Mouse (Mus musculus): ENCODE data around the gene Klf2. TPM values are rescaled to one million over a fixed set of nuclear protein-coding genes. Genes with fewer than 3 reads are reported as not detected.

The Klf2 gene
- 5.0 and 6.5 TPM in 2 replicates for polyA plus RNA-seq (2014; fragmentation: Nextera tagmentation; extraction: Ambion mirVana)

DNA sequence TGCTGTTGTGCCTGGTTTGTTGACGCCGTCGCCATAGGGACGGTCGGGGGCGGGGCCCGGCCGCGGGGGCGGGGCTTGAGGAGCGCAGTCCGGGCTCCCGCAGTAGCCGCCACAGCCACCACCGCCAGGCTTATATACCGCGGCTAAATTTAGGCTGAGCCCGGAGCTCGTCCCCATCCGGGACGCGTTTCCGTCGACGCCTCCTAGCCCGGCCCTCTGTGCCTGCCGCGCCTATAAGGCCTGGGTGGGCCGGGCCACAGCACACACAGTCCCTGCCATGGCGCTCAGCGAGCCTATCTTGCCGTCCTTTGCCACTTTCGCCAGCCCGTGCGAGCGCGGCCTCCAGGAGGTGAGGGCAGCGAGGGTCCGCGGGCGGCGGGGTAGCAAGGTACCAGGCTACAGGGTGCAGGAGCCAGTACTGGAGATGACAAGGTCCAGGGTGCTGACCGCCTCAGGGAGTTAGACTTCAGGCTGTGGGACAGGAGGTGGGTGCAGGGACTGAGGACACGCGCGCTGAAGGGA lies at the start of gene Klf2:
Gene Klf2 (plus strand): TSS at position 233 of the 522 bp plus-strand sequence.
- H3K4me3 ChIP-seq (ENCODE audit: low read depth, low read length) = peak within 1 kb of the TSS; percentile 37
- under 1% methylated on average over 46 of the region's 46 CpGs for WGBS
- no peaks in the 10 kb centered on the region for H3K36me3 ChIP-seq (ENCODE audit: control insufficient read depth, insufficient read depth, low read length)
- H3K27me3 ChIP-seq (ENCODE audit: control insufficient read depth, insufficient read depth, low read length) = peaks cover 33% of the 10 kb centered on the region
- ATAC-seq (ENCODE audit: low FRiP score) (peak; percentile 93), DNase-seq (ENCODE audit: low spot score, missing footprints) (peak; percentile 99)
- no peaks in the 10 kb centered on the region for H3K9me3 ChIP-seq (ENCODE audit: control insufficient read depth, low read length)
- peak within 1 kb of the TSS; percentile 71 for H3K4me2 ChIP-seq
- no peak within 1 kb of the TSS for H3K27ac ChIP-seq (ENCODE audit: low read depth, low read length)
- H3K9ac ChIP-seq (ENCODE audit: low read length) = peak within 1 kb of the TSS; percentile 41; the same call in 1 of the 2 replicates
- peaks cover 15% of the 10 kb centered on the region for H3K4me1 ChIP-seq (ENCODE audit: control insufficient read depth, insufficient read depth, low read length)

DNA sequence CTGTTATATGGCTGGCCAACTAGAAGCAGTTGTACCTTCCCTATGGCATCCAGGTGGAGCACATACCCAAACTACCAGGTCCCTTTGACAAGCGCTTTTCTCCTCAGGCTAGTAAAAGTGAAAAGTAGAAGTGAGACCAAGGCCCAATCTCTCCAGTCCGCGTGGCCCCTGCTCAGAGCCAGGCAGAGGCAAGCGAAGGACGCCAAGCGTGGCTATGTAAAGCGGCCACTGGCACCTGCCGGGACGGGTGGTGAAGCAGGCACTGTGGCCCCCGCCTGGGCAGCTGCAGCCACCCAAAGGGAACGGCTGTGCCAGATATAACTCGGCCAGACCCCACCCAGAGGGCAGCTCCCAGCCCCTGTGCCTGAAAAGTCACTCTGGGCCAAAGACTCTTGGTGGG lies 48.2 kb upstream of the Klf2 start:
- H3K27me3 ChIP-seq (ENCODE audit: control insufficient read depth, insufficient read depth, low read length) = no peaks in the 10 kb centered on the region
- no peak overlapping the region for H3K9ac ChIP-seq (ENCODE audit: low read length)
- no peak for ATAC-seq (ENCODE audit: low FRiP score)
- H3K27ac ChIP-seq (ENCODE audit: low read depth, low read length) = no peak overlapping the region
- H3K4me2 ChIP-seq = no peak overlapping the region
- no peaks in the 10 kb centered on the region for H3K4me1 ChIP-seq (ENCODE audit: control insufficient read depth, insufficient read depth, low read length)
- no peaks in the 10 kb centered on the region for H3K36me3 ChIP-seq (ENCODE audit: control insufficient read depth, insufficient read depth, low read length)
- H3K4me3 ChIP-seq (ENCODE audit: low read depth, low read length) = no peak overlapping the region
- WGBS = 88% methylated on average over 12 of the region's 12 CpGs
- no peak for DNase-seq (ENCODE audit: low spot score, missing footprints)
- no peaks in the 10 kb centered on the region for H3K9me3 ChIP-seq (ENCODE audit: control insufficient read depth, low read length)

GRCm38 (mm10) chr8:72271051-72271660 lies 47.7 kb upstream of the Klf2 start:
- 74% methylated on average over 11 of the region's 11 CpGs for whole genome bisulfite sequencing

DNA sequence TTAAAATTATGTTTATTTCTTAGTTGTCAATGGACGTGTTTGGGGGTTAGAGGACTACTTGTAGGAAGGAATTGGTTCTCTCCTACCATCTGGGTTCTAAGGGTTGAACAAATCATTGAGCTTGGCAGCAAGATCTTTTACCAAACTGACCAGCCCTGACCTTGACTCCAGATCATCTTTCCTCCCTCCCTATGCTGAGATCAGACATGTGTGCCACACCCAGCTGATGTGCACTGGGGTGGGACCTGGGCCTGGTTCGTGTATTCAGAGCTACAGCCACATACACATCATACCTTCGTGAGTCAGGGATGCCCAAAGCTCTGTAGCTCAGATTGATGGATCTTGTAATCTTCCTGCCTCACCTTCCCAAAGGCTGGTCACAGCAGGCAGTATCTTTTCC lies 47.1 kb upstream of the Klf2 start:
- 75% methylated on average over 3 of the region's 3 CpGs for WGBS
- Histone ChIP-seq H3K27me3 (ENCODE audit: control insufficient read depth, insufficient read depth, low read length) (no peaks in the 10 kb centered on the region), H3K9ac (ENCODE audit: low read length) (no peak overlapping the region), H3K9me3 (ENCODE audit: control insufficient read depth, low read length) (no peaks in the 10 kb centered on the region), H3K27ac (ENCODE audit: low read depth, low read length) (no peak overlapping the region), H3K4me3 (ENCODE audit: low read depth, low read length) (no peak overlapping the region), H3K4me1 (ENCODE audit: control insufficient read depth, insufficient read depth, low read length) (no peaks in the 10 kb centered on the region), H3K4me2 (no peak overlapping the region), H3K36me3 (ENCODE audit: control insufficient read depth, insufficient read depth, low read length) (no peaks in the 10 kb centered on the region)
- ATAC-seq (ENCODE audit: low FRiP score) (no peak), DNase-seq (ENCODE audit: low spot score, missing footprints) (no peak)

More at GRCm38 (mm10) chr8:72271051-72271660, 47.7 kb upstream of the Klf2 start:
- H3K4me2 ChIP-seq = no peak overlapping the region
- no peaks in the 10 kb centered on the region for H3K4me1 ChIP-seq (ENCODE audit: control insufficient read depth, insufficient read depth, low read length)
- no peak overlapping the region for H3K4me3 ChIP-seq (ENCODE audit: low read depth, low read length)
- no peaks in the 10 kb centered on the region for H3K9me3 ChIP-seq (ENCODE audit: control insufficient read depth, low read length)
- H3K9ac ChIP-seq (ENCODE audit: low read length) = no peak overlapping the region
- ATAC-seq (ENCODE audit: low FRiP score) = no peak
- H3K27ac ChIP-seq (ENCODE audit: low read depth, low read length) = no peak overlapping the region
- no peaks in the 10 kb centered on the region for H3K27me3 ChIP-seq (ENCODE audit: control insufficient read depth, insufficient read depth, low read length)
- DNase-seq (ENCODE audit: low spot score, missing footprints) = no peak
- no peaks in the 10 kb centered on the region for H3K36me3 ChIP-seq (ENCODE audit: control insufficient read depth, insufficient read depth, low read length)

DNA sequence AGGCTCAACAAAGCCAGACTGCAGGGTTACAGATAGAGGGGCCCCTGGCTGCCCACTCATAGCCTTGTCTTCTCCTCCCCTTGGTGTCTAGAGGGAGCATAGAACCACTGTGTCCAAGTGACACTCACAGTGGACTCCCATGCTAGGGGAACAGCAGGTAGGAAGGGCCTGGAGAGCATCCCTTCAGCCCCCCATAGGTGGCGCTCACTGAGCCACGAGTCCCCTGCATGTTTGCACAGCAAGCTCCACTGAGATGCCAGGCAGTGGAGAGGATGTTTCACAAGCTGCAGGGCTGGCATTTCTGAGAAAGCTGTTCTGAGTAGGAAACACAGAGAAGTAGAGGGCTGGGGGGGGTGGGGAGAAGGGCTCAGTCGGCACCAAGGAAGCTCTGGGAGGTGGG lies 46.5 kb upstream of the Klf2 start:
- H3K27me3 ChIP-seq (ENCODE audit: control insufficient read depth, insufficient read depth, low read length) = no peaks in the 10 kb centered on the region
- no peak overlapping the region for H3K4me3 ChIP-seq (ENCODE audit: low read depth, low read length)
- H3K27ac ChIP-seq (ENCODE audit: low read depth, low read length) = no peak overlapping the region
- no peak overlapping the region for H3K4me2 ChIP-seq
- no peaks in the 10 kb centered on the region for H3K9me3 ChIP-seq (ENCODE audit: control insufficient read depth, low read length)
- ATAC-seq (ENCODE audit: low FRiP score) = 0 out of 2 replicates have a peak, but pooled peaks have one; percentile 9
- H3K36me3 ChIP-seq (ENCODE audit: control insufficient read depth, insufficient read depth, low read length) = no peaks in the 10 kb centered on the region
- DNase-seq (ENCODE audit: low spot score, missing footprints) = peak; percentile 90
- no peak overlapping the region for H3K9ac ChIP-seq (ENCODE audit: low read length)
- H3K4me1 ChIP-seq (ENCODE audit: control insufficient read depth, insufficient read depth, low read length) = no peaks in the 10 kb centered on the region
- 22% methylated on average over 3 of the region's 3 CpGs for WGBS

DNA sequence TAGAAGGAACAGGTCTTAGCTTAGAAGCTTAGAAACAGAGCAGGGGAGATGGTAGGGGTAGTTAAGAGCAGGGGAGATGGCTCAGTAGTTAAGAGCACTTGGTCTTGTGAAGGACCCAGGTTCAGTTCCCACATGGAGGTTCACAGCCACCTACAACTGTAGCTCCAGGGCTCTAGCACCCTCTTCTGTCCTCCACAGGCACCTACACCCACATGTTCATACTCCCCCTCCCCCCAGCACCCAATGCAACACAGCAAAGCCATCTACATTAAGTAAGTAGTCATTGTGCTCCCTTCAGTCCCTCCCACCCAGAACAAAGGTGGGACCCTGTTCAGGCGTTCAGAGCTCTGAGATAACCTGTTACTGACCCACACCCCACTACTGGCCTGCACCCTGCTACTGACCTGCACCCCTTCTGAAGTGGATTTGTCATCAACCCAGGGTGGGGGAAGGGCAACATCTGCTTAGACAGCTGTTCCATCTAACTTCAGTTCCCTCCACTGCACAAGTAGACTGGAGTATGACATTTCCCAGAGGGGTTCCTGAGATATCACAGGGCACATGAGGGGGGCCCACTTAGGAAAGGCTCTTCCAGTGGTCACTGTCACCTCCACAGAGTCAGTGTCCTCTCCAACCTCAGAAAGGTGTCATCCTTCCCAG lies 45.6 kb upstream of the Klf2 start:
- Histone ChIP-seq H3K4me3 (ENCODE audit: low read depth, low read length) (no peak overlapping the region), H3K27me3 (ENCODE audit: control insufficient read depth, insufficient read depth, low read length) (no peaks in the 10 kb centered on the region), H3K9me3 (ENCODE audit: control insufficient read depth, low read length) (no peaks in the 10 kb centered on the region), H3K27ac (ENCODE audit: low read depth, low read length) (no peak overlapping the region), H3K4me2 (no peak overlapping the region), H3K9ac (ENCODE audit: low read length) (no peak overlapping the region), H3K4me1 (ENCODE audit: control insufficient read depth, insufficient read depth, low read length) (no peaks in the 10 kb centered on the region), H3K36me3 (ENCODE audit: control insufficient read depth, insufficient read depth, low read length) (no peaks in the 10 kb centered on the region)
- 71% methylated on average over 1 of the region's 1 CpGs for WGBS
- no peak for DNase-seq (ENCODE audit: low spot score, missing footprints)
- ATAC-seq (ENCODE audit: low FRiP score) = no peak

- Histone ChIP-seq H3K4me3 (ENCODE audit: low read depth, low read length) (no peak overlapping the region), H3K36me3 (ENCODE audit: control insufficient read depth, insufficient read depth, low read length) (no peaks in the 10 kb centered on the region), H3K9me3 (ENCODE audit: control insufficient read depth, low read length) (no peaks in the 10 kb centered on the region), H3K9ac (ENCODE audit: low read length) (no peak overlapping the region), H3K4me2 (no peak overlapping the region), H3K4me1 (ENCODE audit: control insufficient read depth, insufficient read depth, low read length) (no peaks in the 10 kb centered on the region), H3K27me3 (ENCODE audit: control insufficient read depth, insufficient read depth, low read length) (no peaks in the 10 kb centered on the region), H3K27ac (ENCODE audit: low read depth, low read length) (no peak overlapping the region)
- ATAC-seq (ENCODE audit: low FRiP score) (no peak), DNase-seq (ENCODE audit: low spot score, missing footprints) (no peak)
- 79% methylated on average over 5 of the region's 5 CpGs for WGBS
Measured at GRCm38 (mm10) chr8:72273807-72274206, 45.0 kb upstream of the Klf2 start.

GRCm38 (mm10) chr8:72277244-72277643 lies 41.6 kb upstream of the Klf2 start:
- H3K9ac ChIP-seq (ENCODE audit: low read length) = no peak overlapping the region
- 79% methylated on average over 3 of the region's 3 CpGs for WGBS
- ATAC-seq (ENCODE audit: low FRiP score) = no peak
- DNase-seq (ENCODE audit: low spot score, missing footprints) = no peak
- no peaks in the 10 kb centered on the region for H3K36me3 ChIP-seq (ENCODE audit: control insufficient read depth, insufficient read depth, low read length)
- no peaks in the 10 kb centered on the region for H3K27me3 ChIP-seq (ENCODE audit: control insufficient read depth, insufficient read depth, low read length)
- no peak overlapping the region for H3K4me2 ChIP-seq
- H3K27ac ChIP-seq (ENCODE audit: low read depth, low read length) = no peak overlapping the region
- no peak overlapping the region for H3K4me3 ChIP-seq (ENCODE audit: low read depth, low read length)
- no peaks in the 10 kb centered on the region for H3K9me3 ChIP-seq (ENCODE audit: control insufficient read depth, low read length)
- no peaks in the 10 kb centered on the region for H3K4me1 ChIP-seq (ENCODE audit: control insufficient read depth, insufficient read depth, low read length)

DNA sequence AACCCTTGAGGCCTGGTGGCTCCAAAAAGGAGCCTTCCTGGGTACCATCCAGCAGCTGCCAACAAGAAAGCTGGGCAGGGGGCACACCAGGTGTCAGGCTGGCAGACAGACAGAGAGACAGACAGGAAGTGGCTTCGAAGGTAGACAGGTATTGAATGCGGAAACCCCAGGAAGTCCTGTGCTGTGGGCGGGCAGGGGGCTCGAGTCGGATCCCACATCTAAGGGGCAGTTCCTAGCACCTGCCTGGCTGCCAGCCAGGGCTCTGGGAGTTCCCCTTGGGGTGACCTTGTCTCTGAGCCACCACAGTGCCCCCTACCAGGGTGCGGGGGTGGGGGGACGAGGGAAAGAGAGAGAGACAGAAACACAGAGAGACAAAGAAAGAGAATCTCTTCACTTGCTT lies 39.7 kb upstream of the Klf2 start:
- 86% methylated on average over 7 of the region's 7 CpGs for WGBS

More for the DNA sequence above, 39.7 kb upstream of the Klf2 start:
- Histone ChIP-seq H3K4me1 (ENCODE audit: control insufficient read depth, insufficient read depth, low read length) (no peaks in the 10 kb centered on the region), H3K4me3 (ENCODE audit: low read depth, low read length) (no peak overlapping the region), H3K9me3 (ENCODE audit: control insufficient read depth, low read length) (no peaks in the 10 kb centered on the region), H3K9ac (ENCODE audit: low read length) (no peak overlapping the region), H3K4me2 (no peak overlapping the region), H3K27me3 (ENCODE audit: control insufficient read depth, insufficient read depth, low read length) (no peaks in the 10 kb centered on the region), H3K36me3 (ENCODE audit: control insufficient read depth, insufficient read depth, low read length) (no peaks in the 10 kb centered on the region), H3K27ac (ENCODE audit: low read depth, low read length) (no peak overlapping the region)
- DNase-seq (ENCODE audit: low spot score, missing footprints) (no peak), ATAC-seq (ENCODE audit: low FRiP score) (no peak)

Measured in midbrain, embryonic 11.5 days (tissue).